Mouse (Mus musculus): ENCODE results near the gene Cnpy1. TPM values are rescaled to one million over a fixed set of nuclear protein-coding genes. Genes with fewer than 3 reads are reported as not detected.

Cnpy1 gene
- polyA plus RNA-seq, 1 experiment from 2014 or later = 0.09 TPM

DNA sequence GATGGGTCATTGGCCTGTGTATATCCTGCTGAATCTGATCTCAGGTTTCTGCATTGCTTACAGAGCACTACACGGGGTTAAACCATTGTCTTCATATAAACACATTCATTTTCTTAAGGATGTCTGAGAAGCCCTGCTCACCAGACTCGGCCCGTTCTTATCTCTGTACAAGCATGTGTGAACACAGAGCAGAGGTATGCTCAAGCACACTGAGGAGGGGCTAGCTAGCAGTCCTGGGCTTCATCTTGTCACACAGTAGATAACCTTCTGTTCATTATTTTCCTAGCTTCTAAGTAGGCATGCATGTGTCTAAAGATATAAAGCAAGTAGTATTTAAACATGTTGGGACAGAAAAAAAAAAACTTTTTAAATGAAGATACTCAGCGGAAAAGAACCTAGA, 39.2 kb downstream of the Cnpy1 start:
- H3K4me2 ChIP-seq (replicated peaks) = no peak overlapping the region
- 59% methylated on average over 4 of the region's 4 CpGs for WGBS
- H3K9ac ChIP-seq = no peak overlapping the region
- no peaks in the 10 kb centered on the region for H3K9me3 ChIP-seq
- no peak for ATAC-seq (ENCODE audit: low FRiP score, low read depth)
- no peak overlapping the region for H3K4me3 ChIP-seq
- no peak overlapping the region for H3K27ac ChIP-seq
- H3K36me3 ChIP-seq = no peaks in the 10 kb centered on the region
- H3K27me3 ChIP-seq = peaks cover 89% of the 10 kb centered on the region
- H3K4me1 ChIP-seq = peaks cover 8% of the 10 kb centered on the region

DNA sequence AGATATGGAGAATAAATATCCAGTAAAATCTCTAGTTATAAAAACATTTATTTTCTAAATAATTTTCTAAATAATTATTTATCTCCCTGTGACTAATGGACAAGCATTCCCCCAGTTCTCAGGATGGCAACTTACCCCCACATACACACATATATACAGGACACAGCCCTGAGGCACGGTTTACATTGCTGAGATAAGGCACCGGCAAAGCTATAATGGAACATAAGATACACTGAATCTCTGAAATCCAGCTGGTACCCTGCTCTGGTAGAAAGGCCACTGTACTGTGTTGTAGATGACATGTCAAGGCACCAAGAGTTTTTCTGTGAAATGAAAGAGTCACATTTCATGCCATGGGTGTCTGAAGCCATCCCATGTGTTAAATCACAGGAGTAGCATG, 40.9 kb downstream of the Cnpy1 start:
- WGBS = 81% methylated on average over 2 of the region's 2 CpGs
- H3K9ac ChIP-seq = no peak overlapping the region
- no peaks in the 10 kb centered on the region for H3K9me3 ChIP-seq
- peaks cover 3% of the 10 kb centered on the region for H3K4me1 ChIP-seq
- H3K36me3 ChIP-seq = no peaks in the 10 kb centered on the region
- H3K4me3 ChIP-seq = no peak overlapping the region
- no peak for ATAC-seq (ENCODE audit: low FRiP score, low read depth)
- H3K27ac ChIP-seq = no peak overlapping the region
- H3K4me2 ChIP-seq (replicated peaks) = no peak overlapping the region
- peaks cover 82% of the 10 kb centered on the region for H3K27me3 ChIP-seq

- no peak overlapping the region for H3K9ac ChIP-seq
- H3K4me2 ChIP-seq (replicated peaks) = no peak overlapping the region
- no peaks in the 10 kb centered on the region for H3K36me3 ChIP-seq
- H3K4me1 ChIP-seq = no peaks in the 10 kb centered on the region
- WGBS = 78% methylated on average over 6 of the region's 6 CpGs
- H3K4me3 ChIP-seq = no peak overlapping the region
- no peak overlapping the region for H3K27ac ChIP-seq
- no peaks in the 10 kb centered on the region for H3K9me3 ChIP-seq
- H3K27me3 ChIP-seq = peaks cover 76% of the 10 kb centered on the region
- ATAC-seq (ENCODE audit: low FRiP score, low read depth) = no peak
These were observed 42.5 kb downstream of the Cnpy1 start for GRCm38 (mm10) chr5:28203086-28203485.

GRCm38 (mm10) chr5:28199089-28199873, 46.3 kb downstream of the Cnpy1 start:
- WGBS = 45% methylated on average over 7 of the region's 7 CpGs
- no peak overlapping the region for H3K27ac ChIP-seq
- H3K9ac ChIP-seq = no peak overlapping the region
- no peaks in the 10 kb centered on the region for H3K4me1 ChIP-seq
- no peak for ATAC-seq (ENCODE audit: low FRiP score, low read depth)
- peaks cover 56% of the 10 kb centered on the region for H3K27me3 ChIP-seq
- H3K9me3 ChIP-seq = no peaks in the 10 kb centered on the region
- no peaks in the 10 kb centered on the region for H3K36me3 ChIP-seq
- H3K4me2 ChIP-seq (replicated peaks) = no peak overlapping the region
- no peak overlapping the region for H3K4me3 ChIP-seq

DNA sequence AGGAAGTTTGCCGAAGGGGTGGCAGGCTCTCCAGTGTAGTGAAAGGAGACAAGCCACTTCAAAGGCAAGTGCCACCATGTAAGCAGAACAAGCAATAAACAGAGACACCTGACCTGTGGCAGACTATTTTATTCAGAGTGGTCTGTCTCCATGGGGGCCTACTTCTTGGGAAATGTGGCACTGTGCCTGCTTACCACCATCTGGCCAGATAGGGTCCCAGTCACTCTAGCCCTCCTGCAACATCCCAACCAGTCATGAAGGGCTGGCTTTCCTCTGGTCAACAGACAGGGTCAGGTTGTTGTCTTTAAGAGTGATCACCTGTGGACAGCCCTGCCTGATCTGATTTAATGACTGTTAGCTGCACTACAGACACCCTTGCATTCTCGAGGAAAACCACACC, 50.1 kb downstream of the Cnpy1 start:
- H3K9ac ChIP-seq = no peak overlapping the region
- no peak overlapping the region for H3K4me3 ChIP-seq
- H3K4me1 ChIP-seq = no peaks in the 10 kb centered on the region
- H3K4me2 ChIP-seq (replicated peaks) = no peak overlapping the region
- H3K27ac ChIP-seq = no peak overlapping the region
- whole genome bisulfite sequencing = 36% methylated on average over 2 of the region's 2 CpGs
- H3K36me3 ChIP-seq = no peaks in the 10 kb centered on the region
- peaks cover 43% of the 10 kb centered on the region for H3K27me3 ChIP-seq
- H3K9me3 ChIP-seq = no peaks in the 10 kb centered on the region
- ATAC-seq (ENCODE audit: low FRiP score, low read depth) = no peak

- Histone ChIP-seq H3K4me2 (replicated peaks) (no peak overlapping the region), H3K27ac (no peak overlapping the region), H3K4me3 (no peak overlapping the region), H3K9me3 (no peaks in the 10 kb centered on the region), H3K36me3 (no peaks in the 10 kb centered on the region), H3K27me3 (peaks cover 33% of the 10 kb centered on the region), H3K4me1 (no peaks in the 10 kb centered on the region), H3K9ac (no peak overlapping the region)
- WGBS = 62% methylated on average over 4 of the region's 4 CpGs
- no peak for ATAC-seq (ENCODE audit: low FRiP score, low read depth)
These were observed 53.5 kb downstream of the Cnpy1 start for GRCm38 (mm10) chr5:28192099-28192454.

GRCm38 (mm10) chr5:28191201-28192098, 54.2 kb downstream of the Cnpy1 start:
- no peak for ATAC-seq (ENCODE audit: low FRiP score, low read depth)
- no peaks in the 10 kb centered on the region for H3K4me1 ChIP-seq
- peaks cover 35% of the 10 kb centered on the region for H3K27me3 ChIP-seq
- H3K27ac ChIP-seq = no peak overlapping the region
- WGBS = 64% methylated on average over 3 of the region's 3 CpGs
- H3K4me2 ChIP-seq (replicated peaks) = no peak overlapping the region
- no peak overlapping the region for H3K9ac ChIP-seq
- no peak overlapping the region for H3K4me3 ChIP-seq
- H3K36me3 ChIP-seq = no peaks in the 10 kb centered on the region
- H3K9me3 ChIP-seq = no peaks in the 10 kb centered on the region

DNA sequence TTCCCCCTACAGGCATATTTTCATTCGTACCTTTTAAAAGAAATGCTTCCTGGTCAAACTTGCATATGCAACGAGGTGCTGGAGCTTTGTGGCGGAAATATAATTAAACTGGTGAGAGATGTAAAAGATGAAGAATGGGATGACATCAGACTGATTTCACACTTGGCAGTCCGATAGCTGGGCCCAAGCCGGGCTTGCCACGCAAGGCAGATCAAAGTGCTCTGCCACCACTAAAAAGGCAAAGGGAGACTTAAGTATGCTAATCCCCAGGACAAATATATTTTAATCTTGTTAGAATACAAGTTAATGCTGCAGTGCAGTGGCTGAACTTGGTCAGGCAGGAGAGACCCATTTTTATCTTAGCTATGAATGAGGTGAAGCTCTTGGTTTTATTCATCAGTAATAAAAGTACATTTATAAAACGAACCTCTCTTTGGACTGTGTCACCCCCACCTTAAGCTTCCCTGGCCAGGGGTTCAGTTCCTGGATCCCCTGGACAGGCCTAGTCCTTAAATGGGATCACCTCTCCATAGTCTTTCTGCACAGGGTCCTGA, 66.3 kb downstream of the Cnpy1 start:
- WGBS = 26% methylated on average over 7 of the region's 7 CpGs
- no peak for ATAC-seq (ENCODE audit: low FRiP score, low read depth)
- Histone ChIP-seq H3K4me2 (replicated peaks) (no peak overlapping the region), H3K36me3 (no peaks in the 10 kb centered on the region), H3K4me1 (no peaks in the 10 kb centered on the region), H3K4me3 (no peak overlapping the region), H3K27ac (no peak overlapping the region), H3K9ac (no peak overlapping the region), H3K9me3 (no peaks in the 10 kb centered on the region), H3K27me3 (peaks cover 87% of the 10 kb centered on the region)

- 21% methylated on average over 5 of the region's 5 CpGs for WGBS
- H3K27me3 ChIP-seq = peaks cover 91% of the 10 kb centered on the region
- H3K4me3 ChIP-seq = no peak overlapping the region
- H3K9ac ChIP-seq = no peak overlapping the region
- no peak overlapping the region for H3K4me2 ChIP-seq (replicated peaks)
- H3K36me3 ChIP-seq = no peaks in the 10 kb centered on the region
- H3K27ac ChIP-seq = no peak overlapping the region
- H3K4me1 ChIP-seq = no peaks in the 10 kb centered on the region
- no peaks in the 10 kb centered on the region for H3K9me3 ChIP-seq
- ATAC-seq (ENCODE audit: low FRiP score, low read depth) = no peak
These were observed 67.3 kb downstream of the Cnpy1 start for GRCm38 (mm10) chr5:28178322-28178721.

DNA sequence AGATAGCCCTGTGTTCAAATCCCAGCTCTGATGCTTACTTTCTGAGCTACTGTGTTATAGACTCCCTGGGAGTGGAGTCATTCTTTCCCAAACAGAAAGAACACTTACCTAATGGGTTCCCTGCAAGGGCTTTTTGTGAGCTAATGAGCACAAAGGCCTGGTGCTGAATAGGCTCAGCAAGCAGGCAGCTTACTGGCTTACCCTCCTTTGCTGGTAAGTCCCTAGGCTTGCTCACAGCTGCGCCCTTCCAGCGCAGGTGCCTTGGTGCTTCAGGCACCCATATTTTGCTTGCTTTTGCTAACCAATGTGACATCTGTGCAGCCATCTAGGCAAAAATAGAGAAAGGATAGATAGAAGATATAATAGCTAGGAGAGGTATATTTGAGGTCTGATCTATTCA, 69.0 kb downstream of the Cnpy1 start:
- H3K4me1 ChIP-seq = no peaks in the 10 kb centered on the region
- no peak overlapping the region for H3K4me3 ChIP-seq
- 0% methylated on average over 2 of the region's 2 CpGs for WGBS
- no peak overlapping the region for H3K27ac ChIP-seq
- ATAC-seq (ENCODE audit: low FRiP score, low read depth) = no peak
- no peaks in the 10 kb centered on the region for H3K36me3 ChIP-seq
- peaks cover 99% of the 10 kb centered on the region for H3K27me3 ChIP-seq
- no peak overlapping the region for H3K4me2 ChIP-seq (replicated peaks)
- no peaks in the 10 kb centered on the region for H3K9me3 ChIP-seq
- no peak overlapping the region for H3K9ac ChIP-seq

DNA sequence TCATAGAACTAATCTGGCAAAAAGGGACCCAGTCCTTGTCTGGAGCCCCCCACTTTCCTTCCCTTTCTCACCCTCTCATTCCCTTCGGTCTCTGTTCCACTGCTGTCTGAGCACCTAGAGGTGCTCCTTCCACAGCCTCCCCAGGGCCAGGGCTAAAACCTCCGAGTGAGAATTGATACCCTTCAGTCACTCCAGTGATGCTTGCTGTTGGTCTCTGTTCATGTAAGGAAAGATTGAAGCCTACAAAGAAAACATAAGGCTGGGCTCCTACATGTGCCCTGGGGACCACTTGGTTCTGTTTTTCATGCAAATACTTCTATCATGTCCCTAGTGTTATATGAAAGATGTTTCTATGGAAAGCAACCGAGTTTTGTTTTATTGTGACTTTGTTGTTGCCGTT, 69.6 kb downstream of the Cnpy1 start:
- H3K9ac ChIP-seq = no peak overlapping the region
- H3K27me3 ChIP-seq = peaks cover 97% of the 10 kb centered on the region
- no peaks in the 10 kb centered on the region for H3K36me3 ChIP-seq
- H3K4me3 ChIP-seq = no peak overlapping the region
- H3K27ac ChIP-seq = no peak overlapping the region
- H3K4me1 ChIP-seq = no peaks in the 10 kb centered on the region
- no peak overlapping the region for H3K4me2 ChIP-seq (replicated peaks)
- no peak for ATAC-seq (ENCODE audit: low FRiP score, low read depth)
- H3K9me3 ChIP-seq = no peaks in the 10 kb centered on the region
- WGBS = 6% methylated on average over 4 of the region's 4 CpGs

- ATAC-seq (ENCODE audit: low FRiP score, low read depth) = no peak
- no peaks in the 10 kb centered on the region for H3K4me1 ChIP-seq
- 2% methylated on average over 10 of the region's 10 CpGs for WGBS
- no peak overlapping the region for H3K9ac ChIP-seq
- H3K36me3 ChIP-seq = no peaks in the 10 kb centered on the region
- H3K27ac ChIP-seq = no peak overlapping the region
- H3K9me3 ChIP-seq = no peaks in the 10 kb centered on the region
- H3K4me3 ChIP-seq = no peak overlapping the region
- peaks cover 97% of the 10 kb centered on the region for H3K27me3 ChIP-seq
- no peak overlapping the region for H3K4me2 ChIP-seq (replicated peaks)
These were observed 70.1 kb downstream of the Cnpy1 start for GRCm38 (mm10) chr5:28175570-28175919.
